Comparison of ENCODE assay signal across 18 mouse cellular contexts in genomic region chr2:93163750-93164335, GRCm38 (mm10).
"Had no signal": no experiment of that assay in that cellular context is flagged by ENCODE, and none has a peak within 500 bp of the region (broad histone marks: within the 10 kb centered on the region; RNA-seq: fewer than 3 reads in every experiment).

No protein-coding gene starts in this region.

- H3K9me3 ChIP-seq: kidney, embryonic 15.5 days; limb, embryonic 10.5 days; limb, embryonic 13.5 days; liver, embryonic 12.5 days; liver, embryonic 15.5 days; lung, embryonic 15.5 days; megakaryocyte, embryonic 14.5 days; midbrain, embryonic 10.5 days; midbrain, embryonic 15.5 days; neural tube, embryonic 12.5 days had no signal

- H3K27me3 ChIP-seq: limb, embryonic 13.5 days; lung, embryonic 15.5 days; midbrain, embryonic 15.5 days; neural tube, embryonic 12.5 days had no signal

- DNase-seq: kidney, adult 2 months; layer of hippocampus, adult 9-11 months; lung, adult 18-20 months; lung, postnatal 10 days; retina, postnatal 1 day; right cerebral cortex, postnatal 25 days; thymus, postnatal 25 days had no signal

- H3K4me2 ChIP-seq: kidney, embryonic 15.5 days; limb, embryonic 13.5 days; liver, embryonic 12.5 days; liver, embryonic 15.5 days; lung, embryonic 15.5 days; midbrain, embryonic 15.5 days; neural tube, embryonic 12.5 days had no signal

- H3K4me1 ChIP-seq: neural tube, embryonic 12.5 days had no signal

- H3K36me3 ChIP-seq: kidney, embryonic 15.5 days; limb, embryonic 10.5 days; limb, embryonic 13.5 days; liver, embryonic 12.5 days; liver, embryonic 15.5 days; lung, embryonic 15.5 days; midbrain, embryonic 10.5 days; midbrain, embryonic 15.5 days; neural tube, embryonic 12.5 days had no signal

- ATAC-seq: liver, embryonic 12.5 days; midbrain, embryonic 15.5 days had no signal

- H3K27ac ChIP-seq: kidney, embryonic 15.5 days; layer of hippocampus, adult 2 months; limb, embryonic 10.5 days; limb, embryonic 13.5 days; liver, embryonic 12.5 days; liver, embryonic 15.5 days; lung, embryonic 15.5 days; midbrain, embryonic 10.5 days; midbrain, embryonic 15.5 days; neural tube, embryonic 12.5 days had no signal

- H3K4me3 ChIP-seq: kidney, embryonic 15.5 days; layer of hippocampus, adult 2 months; limb, embryonic 10.5 days; limb, embryonic 13.5 days; liver, embryonic 12.5 days; liver, embryonic 15.5 days; lung, embryonic 15.5 days; megakaryocyte, embryonic 14.5 days; midbrain, embryonic 10.5 days; midbrain, embryonic 15.5 days; neural tube, embryonic 12.5 days had no signal

- H3K9ac ChIP-seq: kidney, embryonic 15.5 days; limb, embryonic 13.5 days; liver, embryonic 12.5 days; liver, embryonic 15.5 days; lung, embryonic 15.5 days; midbrain, embryonic 15.5 days; neural tube, embryonic 12.5 days had no signal
